Mouse (Mus musculus) kidney, adult 2 months (tissue): ENCODE measurements around the gene Myh1. TPM values are rescaled to one million over a fixed set of nuclear protein-coding genes. Genes with fewer than 3 reads are reported as not detected.

Experiments used
- DNase-seq: peaks from one replicate; pipeline ENCODE4 v3.0.0; 2021
- H3K27ac ChIP-seq: fragments of 200-500 bp; 2 replicates; pipeline ENCODE4 v1.5.1; 2012; ENCODE audit warnings: low read depth, low read length, control low read depth, inconsistent platforms; ENCODE audit not compliant: insufficient read depth
- H3K27me3 ChIP-seq: fragments of 200-500 bp; replicated peaks from 2 replicates; pipeline ENCODE4 v1.6.1; 2012; ENCODE audit warnings: mild to moderate bottlenecking, moderate library complexity, low read length, inconsistent platforms; ENCODE audit not compliant: control insufficient read depth, insufficient read depth
- H3K36me3 ChIP-seq: fragments of 200-500 bp; 2 replicates; pipeline ENCODE4 v1.6.1; 2012; ENCODE audit warnings: mild to moderate bottlenecking, moderate library complexity, low read length, inconsistent platforms; ENCODE audit not compliant: control insufficient read depth, insufficient read depth
- H3K4me1 ChIP-seq: fragments of 200-500 bp; 2 replicates; pipeline ENCODE4 v1.6.1; 2011; ENCODE audit warnings: low read length; ENCODE audit not compliant: control insufficient read depth, insufficient read depth
- H3K4me3 ChIP-seq: fragments of 200-500 bp; 2 replicates; pipeline ENCODE4 v1.5.1; 2011; ENCODE audit warnings: mild to moderate bottlenecking, low read depth, low read length, control low read depth; ENCODE audit not compliant: insufficient read depth
- CTCF ChIP-seq: fragments of 200-500 bp; conservative IDR thresholded peaks from 2 replicates; pipeline ENCODE4 v1.5.1; 2011; ENCODE audit warnings: low read depth, mild to moderate bottlenecking, control low read depth, low read length, moderate library complexity, mixed read lengths; ENCODE audit not compliant: insufficient read depth, insufficient read length
- POLR2A ChIP-seq: fragments of 200-500 bp; IDR thresholded peaks from one replicate; pipeline ENCODE4 v1.6.1; 2011; ENCODE audit warnings: low read depth, low read length, control low read depth
- WGBS: fragments of 180-500 bp; shearing (Covaris S2); methylation state at CpG from one replicate; pipeline ENCODE4 v1.1.7; 2018; 5-methylcytosine and 5-hydroxymethylcytosine counted together
- polyA plus RNA-seq: library from polyadenylated mRNA; depleted of rRNA; stranded (reverse); fragments of >200 nt; gene quantifications from 2 replicates; pipeline ENCODE4 v1.2.3, GENCODE M21; 2012

Gene Myh1
- polyA plus RNA-seq, 1 experiment, result 13.5 TPM

GRCm38 (mm10) chr11:67190814-67191213 lies 9.0 kb upstream of the Myh1 start:
- H3K27me3 ChIP-seq, result no peaks in the 10 kb centered on the region; the same call in 1 of the 2 replicates
- 86% methylated on average over 2 of the region's 2 CpGs for WGBS
- no peak for DNase-seq
- no peaks in the 10 kb centered on the region for H3K36me3 ChIP-seq
- H3K4me3 ChIP-seq, result no peak overlapping the region
- TF ChIP-seq CTCF, result no peak
- TF ChIP-seq POLR2A, result no peak
- no peak overlapping the region for H3K27ac ChIP-seq
- no peaks in the 10 kb centered on the region for H3K4me1 ChIP-seq

GRCm38 (mm10) chr11:67191496-67191895 lies 8.4 kb upstream of the Myh1 start:
- DNase-seq, result no peak
- Histone ChIP-seq H3K4me1 (no peaks in the 10 kb centered on the region), H3K27me3 (no peaks in the 10 kb centered on the region; the same call in 1 of the 2 replicates), H3K4me3 (no peak overlapping the region), H3K36me3 (no peaks in the 10 kb centered on the region), H3K27ac (no peak overlapping the region)
- TF ChIP-seq POLR2A, result no peak
- no peak for TF ChIP-seq CTCF
- WGBS, result 89% methylated on average over 14 of the region's 14 CpGs

- Histone ChIP-seq H3K27ac (no peak overlapping the region), H3K27me3 (no peaks in the 10 kb centered on the region), H3K4me3 (no peak overlapping the region), H3K36me3 (no peaks in the 10 kb centered on the region), H3K4me1 (no peaks in the 10 kb centered on the region)
- WGBS, result 36% methylated on average over 1 of the region's 1 CpGs
- TF ChIP-seq POLR2A, result no peak
- TF ChIP-seq CTCF, result no peak
- no peak for DNase-seq
Observed at GRCm38 (mm10) chr11:67199321-67199720, 531 bp upstream of the Myh1 start.

GRCm38 (mm10) chr11:67204766-67205165 lies 4.9 kb downstream of the Myh1 start:
- TF ChIP-seq CTCF (no peak), POLR2A (no peak)
- no peaks in the 10 kb centered on the region for H3K36me3 ChIP-seq
- no peak overlapping the region for H3K27ac ChIP-seq
- no peaks in the 10 kb centered on the region for H3K4me1 ChIP-seq
- no peaks in the 10 kb centered on the region for H3K27me3 ChIP-seq
- no peak for DNase-seq
- 63% methylated on average over 3 of the region's 3 CpGs for WGBS
- H3K4me3 ChIP-seq, result no peak overlapping the region

- 90% methylated on average over 8 of the region's 8 CpGs for WGBS
- TF ChIP-seq CTCF, result no peak
- TF ChIP-seq POLR2A, result no peak
- no peak overlapping the region for H3K27ac ChIP-seq
- H3K4me1 ChIP-seq, result no peaks in the 10 kb centered on the region
- H3K27me3 ChIP-seq, result no peaks in the 10 kb centered on the region
- no peaks in the 10 kb centered on the region for H3K36me3 ChIP-seq
- no peak overlapping the region for H3K4me3 ChIP-seq
- DNase-seq, result no peak
Observed at GRCm38 (mm10) chr11:67221803-67222202, 22.0 kb downstream of the Myh1 start.

GRCm38 (mm10) chr11:67224466-67224865 lies 24.6 kb downstream of the Myh1 start:
- no peak overlapping the region for H3K27ac ChIP-seq
- WGBS, result 63% methylated on average over 3 of the region's 3 CpGs
- TF ChIP-seq POLR2A, result no peak
- no peak for TF ChIP-seq CTCF
- H3K4me3 ChIP-seq, result no peak overlapping the region
- H3K27me3 ChIP-seq, result no peaks in the 10 kb centered on the region
- no peaks in the 10 kb centered on the region for H3K4me1 ChIP-seq
- no peaks in the 10 kb centered on the region for H3K36me3 ChIP-seq
- DNase-seq, result no peak

- H3K4me3 ChIP-seq, result no peak overlapping the region
- no peak for DNase-seq
- WGBS, result 87% methylated on average over 3 of the region's 3 CpGs
- H3K4me1 ChIP-seq, result no peaks in the 10 kb centered on the region
- no peaks in the 10 kb centered on the region for H3K36me3 ChIP-seq
- no peak overlapping the region for H3K27ac ChIP-seq
- TF ChIP-seq POLR2A (no peak), CTCF (no peak)
- no peaks in the 10 kb centered on the region for H3K27me3 ChIP-seq
Observed at GRCm38 (mm10) chr11:67228731-67229130, 28.9 kb downstream of the Myh1 start.

- no peaks in the 10 kb centered on the region for H3K36me3 ChIP-seq
- no peak for TF ChIP-seq CTCF
- no peak for TF ChIP-seq POLR2A
- no peak overlapping the region for H3K27ac ChIP-seq
- no peaks in the 10 kb centered on the region for H3K27me3 ChIP-seq
- H3K4me1 ChIP-seq, result no peaks in the 10 kb centered on the region
- no peak for DNase-seq
- 57% methylated on average over 5 of the region's 5 CpGs for WGBS
- H3K4me3 ChIP-seq, result no peak overlapping the region
Observed at GRCm38 (mm10) chr11:67229166-67229565, 29.3 kb downstream of the Myh1 start.
